Mouse (Mus musculus) intestine, embryonic 15.5 days (tissue): Measurements from ENCODE around the gene Slc24a2. TPM values are rescaled to one million over a fixed set of nuclear protein-coding genes. Genes with fewer than 3 reads are reported as not detected.

Source experiments
- ATAC-seq: fragments of 200-750 bp; cut with Nextera tagmentation; 2 replicates; pipeline ENCODE4 v1.8.0; 2017; ENCODE audit warnings: moderate TSS enrichment, moderate library complexity
- H3K27ac ChIP-seq: fragments of 300-500 bp; sonication (generic); 2 replicates; pipeline ENCODE4 v1.5.1; 2015; ENCODE audit warnings: mild to moderate bottlenecking, inconsistent platforms
- H3K27me3 ChIP-seq: fragments of 300-500 bp; sonication (generic); replicated peaks from 2 replicates; pipeline ENCODE4 v1.6.1; 2015; ENCODE audit warnings: inconsistent platforms
- H3K36me3 ChIP-seq: fragments of 300-500 bp; sonication (generic); 2 replicates; pipeline ENCODE4 v1.6.1; 2015; ENCODE audit warnings: inconsistent platforms
- H3K4me1 ChIP-seq: fragments of 300-500 bp; sonication (generic); replicated peaks from 2 replicates; pipeline ENCODE4 v1.6.1; 2015; ENCODE audit warnings: inconsistent platforms
- H3K4me2 ChIP-seq: fragments of 300-500 bp; sonication (generic); replicated peaks from 2 replicates; pipeline ENCODE4 v1.6.1; 2015; ENCODE audit warnings: mild to moderate bottlenecking, inconsistent platforms
- H3K4me3 ChIP-seq: fragments of 300-500 bp; sonication (generic); replicated peaks from 2 replicates; pipeline ENCODE4 v1.5.1; 2015; ENCODE audit warnings: inconsistent platforms
- H3K9ac ChIP-seq: fragments of 300-500 bp; sonication (generic); 2 replicates; pipeline ENCODE4 v1.6.1; 2015; ENCODE audit warnings: inconsistent platforms
- H3K9me3 ChIP-seq: fragments of 300-500 bp; sonication (generic); 2 replicates; pipeline ENCODE4 v1.6.1; 2016; ENCODE audit warnings: inconsistent platforms
- WGBS: fragments of 180-500 bp; shearing (Covaris S2); methylation state at CpG from one replicate; pipeline ENCODE4 v1.1.7; 2015; 5-methylcytosine and 5-hydroxymethylcytosine counted together
- polyA plus RNA-seq: library from polyadenylated mRNA; unstranded; fragments of >200 nt; fragmentation: Nextera tagmentation; extraction: Ambion mirVana; gene quantifications from 2 replicates; pipeline ENCODE4 v1.2.1, GENCODE M21; 2015

Slc24a2 gene
- polyA plus RNA-seq, 1 experiment from 2014 or later: 0.23 TPM

DNA sequence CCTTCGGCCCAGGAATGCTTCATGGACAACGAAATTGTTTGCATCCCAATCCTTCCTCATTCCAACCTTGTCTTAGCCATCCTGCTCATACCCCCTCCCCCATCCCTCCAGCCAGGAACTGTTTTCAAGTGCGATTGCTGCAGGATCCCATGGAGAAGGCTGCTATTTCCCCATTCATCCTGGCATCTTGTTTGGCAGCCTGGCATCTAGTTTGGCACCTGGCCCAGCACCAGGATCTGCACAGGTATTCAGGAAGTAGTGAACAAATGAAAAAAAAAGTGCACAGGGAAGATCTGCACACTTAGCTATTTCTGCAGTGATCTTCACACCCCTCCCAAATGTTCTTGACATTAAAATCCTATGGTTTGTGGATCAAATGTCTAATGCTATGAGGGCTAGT lies 53.2 kb downstream of the Slc24a2 start:
- ATAC-seq: no peak
- no peaks in the 10 kb centered on the region for H3K36me3 ChIP-seq
- no peaks in the 10 kb centered on the region for H3K4me1 ChIP-seq
- no peak overlapping the region for H3K4me3 ChIP-seq
- no peaks in the 10 kb centered on the region for H3K9me3 ChIP-seq
- 65% methylated on average over 3 of the region's 3 CpGs for WGBS
- no peaks in the 10 kb centered on the region for H3K27me3 ChIP-seq
- no peak overlapping the region for H3K27ac ChIP-seq
- H3K9ac ChIP-seq: no peak overlapping the region
- H3K4me2 ChIP-seq: no peak overlapping the region

DNA sequence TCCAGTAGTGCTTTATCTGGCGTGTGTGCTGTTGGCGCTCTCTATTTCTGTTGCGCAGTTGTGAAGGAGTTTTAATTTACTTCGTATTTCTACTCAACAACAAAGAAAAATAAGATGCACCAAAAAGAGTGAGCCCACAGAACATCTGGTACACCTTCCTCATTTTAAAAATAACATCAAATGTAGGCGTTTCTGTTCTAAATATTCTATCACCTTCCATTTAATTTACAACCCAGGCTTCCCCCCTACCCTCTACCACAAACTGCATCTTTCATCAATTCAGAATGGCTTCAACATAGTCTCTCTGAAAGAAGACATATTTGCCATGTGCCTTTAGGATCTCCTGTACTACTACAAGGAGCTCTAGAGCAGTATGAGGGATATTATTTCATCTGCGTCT lies 66.3 kb downstream of the Slc24a2 start:
- H3K4me3 ChIP-seq: no peak overlapping the region
- no peak overlapping the region for H3K4me2 ChIP-seq
- no peaks in the 10 kb centered on the region for H3K36me3 ChIP-seq
- WGBS: 87% methylated on average over 6 of the region's 6 CpGs
- H3K27me3 ChIP-seq: no peaks in the 10 kb centered on the region
- H3K9ac ChIP-seq: no peak overlapping the region
- no peak for ATAC-seq
- no peak overlapping the region for H3K27ac ChIP-seq
- H3K4me1 ChIP-seq: no peaks in the 10 kb centered on the region
- no peaks in the 10 kb centered on the region for H3K9me3 ChIP-seq

DNA sequence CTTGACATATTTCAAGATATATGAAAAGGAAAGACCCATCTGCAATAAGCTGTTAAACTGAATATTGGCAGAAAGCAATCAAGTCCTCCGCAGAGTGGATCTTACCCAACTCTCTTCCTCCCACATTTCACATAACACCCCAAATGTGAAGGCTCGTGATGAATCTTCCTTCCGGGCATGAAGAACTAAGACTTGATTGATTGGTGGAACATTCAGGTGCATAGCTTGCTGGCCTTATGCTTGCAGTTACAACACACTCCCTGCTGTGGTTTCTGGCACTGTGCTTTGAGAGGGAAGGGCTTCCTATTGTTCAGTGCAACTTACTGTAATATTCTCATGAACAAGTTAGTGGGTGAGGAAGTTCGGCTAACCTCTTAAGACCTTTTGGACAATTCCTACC lies 72.2 kb downstream of the Slc24a2 start:
- Histone ChIP-seq H3K4me1 (no peaks in the 10 kb centered on the region), H3K4me3 (no peak overlapping the region), H3K4me2 (no peak overlapping the region), H3K9ac (no peak overlapping the region), H3K36me3 (no peaks in the 10 kb centered on the region), H3K9me3 (no peaks in the 10 kb centered on the region), H3K27me3 (no peaks in the 10 kb centered on the region), H3K27ac (no peak overlapping the region)
- no peak for ATAC-seq
- 83% methylated on average over 4 of the region's 4 CpGs for WGBS

DNA sequence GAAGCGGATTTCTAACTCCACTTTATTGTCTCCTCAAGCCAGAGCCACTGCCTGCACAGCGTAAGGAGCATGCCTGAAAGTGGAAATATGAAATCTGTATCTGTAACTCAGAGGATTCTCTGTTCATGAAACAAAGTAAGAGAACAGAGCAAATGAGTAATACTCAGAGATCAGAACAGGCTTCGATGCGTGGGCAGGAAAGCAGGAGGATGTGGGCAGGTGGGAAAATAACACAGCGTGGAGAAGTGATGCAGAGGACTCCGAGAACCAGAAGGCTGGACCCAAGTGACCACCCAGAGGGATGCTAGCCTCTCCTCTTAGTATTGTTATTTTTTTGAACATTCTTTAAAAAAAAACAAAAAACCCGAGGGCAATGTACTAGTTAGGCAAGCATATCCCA lies 78.3 kb downstream of the Slc24a2 start:
- Histone ChIP-seq H3K9ac (no peak overlapping the region), H3K4me3 (no peak overlapping the region), H3K36me3 (no peaks in the 10 kb centered on the region), H3K9me3 (no peaks in the 10 kb centered on the region), H3K27ac (no peak overlapping the region), H3K4me1 (no peaks in the 10 kb centered on the region), H3K27me3 (no peaks in the 10 kb centered on the region), H3K4me2 (no peak overlapping the region)
- no peak for ATAC-seq
- 79% methylated on average over 7 of the region's 7 CpGs for WGBS

DNA sequence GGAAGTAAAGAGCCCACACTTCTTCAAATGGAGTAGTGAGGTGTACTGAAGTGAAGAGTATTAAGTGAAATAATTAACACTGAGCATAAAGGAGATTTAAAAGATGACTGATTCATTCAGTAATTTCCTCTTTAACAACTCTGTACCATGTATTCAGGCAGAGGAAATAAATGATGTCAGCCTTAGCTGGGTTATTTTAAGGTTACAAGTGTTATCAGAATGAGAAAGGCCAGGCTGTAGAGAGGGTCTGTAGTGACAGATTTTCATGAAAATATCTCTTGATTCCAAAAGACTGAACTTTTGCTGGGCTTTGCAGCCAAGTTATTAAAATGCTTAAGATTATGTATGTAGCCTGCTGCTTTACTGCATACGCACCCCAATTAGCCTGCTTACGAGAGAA lies 80.7 kb downstream of the Slc24a2 start:
- Histone ChIP-seq H3K4me3 (no peak overlapping the region), H3K4me1 (no peaks in the 10 kb centered on the region), H3K9me3 (no peaks in the 10 kb centered on the region), H3K27me3 (no peaks in the 10 kb centered on the region), H3K4me2 (no peak overlapping the region), H3K9ac (no peak overlapping the region), H3K36me3 (no peaks in the 10 kb centered on the region), H3K27ac (no peak overlapping the region)
- no peak for ATAC-seq
- WGBS: 78% methylated on average over 2 of the region's 2 CpGs

DNA sequence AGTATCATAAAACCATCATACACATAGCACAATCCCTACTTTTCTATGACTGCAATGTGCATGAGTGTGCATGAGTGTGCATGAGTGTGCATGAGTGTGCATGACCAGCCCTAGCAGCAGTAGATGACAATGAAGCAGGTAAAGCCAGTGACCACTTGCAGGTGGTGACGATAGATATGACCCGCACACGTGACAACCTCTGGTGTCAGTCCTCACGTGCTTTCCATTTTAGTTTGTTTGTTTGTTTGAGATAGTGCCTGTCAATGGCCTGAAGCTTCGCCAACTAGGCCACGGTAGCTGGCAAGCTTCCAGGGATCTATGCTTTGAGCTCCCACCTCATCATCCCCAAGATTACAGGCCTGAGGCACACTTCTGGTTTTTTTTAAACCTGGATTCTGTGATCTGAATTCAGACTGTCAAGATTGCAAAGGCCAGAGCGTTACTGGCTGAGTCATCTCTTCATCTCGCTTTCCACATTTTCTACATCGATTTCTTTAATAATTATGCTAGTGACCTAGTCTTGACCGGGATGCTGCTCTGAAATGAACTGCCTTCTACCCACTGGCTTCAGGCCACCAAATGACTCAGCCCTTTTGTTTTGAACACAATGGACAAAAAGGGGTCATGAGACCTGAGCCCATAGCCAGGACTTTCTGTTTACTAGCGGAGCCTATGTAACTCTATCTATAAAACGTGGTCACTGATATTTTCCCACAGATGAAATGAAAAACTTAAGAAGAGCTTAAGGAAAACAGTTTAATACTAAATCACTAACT lies 88.5 kb downstream of the Slc24a2 start:
- no peaks in the 10 kb centered on the region for H3K27me3 ChIP-seq
- 75% methylated on average over 12 of the region's 12 CpGs for WGBS
- no peaks in the 10 kb centered on the region for H3K4me1 ChIP-seq
- no peak overlapping the region for H3K27ac ChIP-seq
- no peak for ATAC-seq
- no peaks in the 10 kb centered on the region for H3K36me3 ChIP-seq
- H3K9ac ChIP-seq: no peak overlapping the region
- H3K4me3 ChIP-seq: no peak overlapping the region
- H3K4me2 ChIP-seq: no peak overlapping the region
- H3K9me3 ChIP-seq: no peaks in the 10 kb centered on the region

DNA sequence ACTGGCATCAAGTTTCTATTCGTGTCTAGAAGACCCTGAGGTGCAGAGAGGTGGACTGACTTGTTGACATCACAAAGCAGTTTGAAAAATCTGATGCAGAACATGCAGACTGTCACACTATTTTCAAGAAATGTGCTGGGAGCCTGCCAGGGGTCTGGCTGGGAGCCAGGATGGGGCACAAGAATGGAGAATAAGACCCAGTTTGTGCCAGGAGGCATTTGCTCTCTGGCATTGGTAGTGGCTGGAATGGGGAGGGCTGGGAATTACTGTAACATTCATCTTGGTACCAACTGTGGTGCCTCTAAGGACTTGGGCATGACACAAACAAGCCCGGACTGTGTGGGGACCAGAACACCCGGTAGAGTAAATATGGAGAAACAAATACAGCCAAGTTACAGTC lies 89.4 kb downstream of the Slc24a2 start:
- 71% methylated on average over 3 of the region's 3 CpGs for WGBS
- no peak for ATAC-seq

DNA sequence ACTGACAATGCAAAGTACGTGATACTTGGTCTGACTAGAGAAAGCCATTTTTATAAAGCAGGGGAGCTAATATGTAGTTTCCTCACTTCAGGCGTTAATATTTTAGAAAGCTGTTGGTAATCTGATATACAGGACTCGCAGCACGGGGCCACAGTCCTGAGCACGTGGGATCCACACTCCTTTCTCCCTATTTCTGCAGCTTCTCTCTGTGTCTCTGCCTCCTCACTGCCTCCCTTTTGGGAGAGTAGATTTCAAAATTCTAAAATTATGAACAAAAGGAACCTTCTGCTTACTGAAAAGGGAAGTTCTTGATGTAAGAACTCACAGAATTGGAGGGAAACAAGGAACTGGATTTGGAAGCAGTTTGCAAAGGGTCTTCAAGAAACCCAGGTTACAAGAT lies 97.8 kb downstream of the Slc24a2 start:
- no peaks in the 10 kb centered on the region for H3K9me3 ChIP-seq
- no peaks in the 10 kb centered on the region for H3K4me1 ChIP-seq
- no peaks in the 10 kb centered on the region for H3K36me3 ChIP-seq
- H3K27ac ChIP-seq: no peak overlapping the region
- no peak overlapping the region for H3K9ac ChIP-seq
- ATAC-seq: no peak
- 82% methylated on average over 5 of the region's 5 CpGs for WGBS
- no peaks in the 10 kb centered on the region for H3K27me3 ChIP-seq
- no peak overlapping the region for H3K4me3 ChIP-seq
- H3K4me2 ChIP-seq: no peak overlapping the region

More for the DNA sequence above, 89.4 kb downstream of the Slc24a2 start:
- H3K4me3 ChIP-seq: no peak overlapping the region
- H3K27ac ChIP-seq: no peak overlapping the region
- H3K27me3 ChIP-seq: no peaks in the 10 kb centered on the region
- H3K36me3 ChIP-seq: no peaks in the 10 kb centered on the region
- H3K4me1 ChIP-seq: no peaks in the 10 kb centered on the region
- no peaks in the 10 kb centered on the region for H3K9me3 ChIP-seq
- H3K9ac ChIP-seq: no peak overlapping the region
- H3K4me2 ChIP-seq: no peak overlapping the region

DNA sequence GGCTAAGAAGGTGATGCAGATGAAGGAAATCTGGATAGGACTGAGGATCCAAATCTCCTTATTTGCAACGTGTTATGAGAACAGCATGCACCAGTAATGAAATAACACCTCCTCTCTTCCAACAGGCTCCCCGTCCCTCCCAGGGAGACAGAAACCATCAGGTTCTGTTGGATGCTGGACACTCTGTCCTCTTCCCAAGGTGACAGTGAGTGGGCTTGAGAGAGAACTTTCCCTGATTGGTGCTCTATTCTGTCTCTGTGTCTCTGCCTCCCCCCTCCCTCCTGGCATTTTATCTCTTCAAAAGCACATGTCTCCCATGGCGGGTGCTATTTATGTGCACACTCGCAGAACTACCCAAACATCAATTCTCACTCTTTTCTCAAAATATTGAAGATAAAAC lies 103.5 kb downstream of the Slc24a2 start:
- H3K4me1 ChIP-seq: no peaks in the 10 kb centered on the region
- ATAC-seq: no peak
- WGBS: 71% methylated on average over 4 of the region's 4 CpGs
- H3K36me3 ChIP-seq: no peaks in the 10 kb centered on the region
- no peak overlapping the region for H3K27ac ChIP-seq
- H3K4me2 ChIP-seq: no peak overlapping the region
- no peaks in the 10 kb centered on the region for H3K27me3 ChIP-seq
- no peak overlapping the region for H3K4me3 ChIP-seq
- no peaks in the 10 kb centered on the region for H3K9me3 ChIP-seq
- H3K9ac ChIP-seq: no peak overlapping the region

DNA sequence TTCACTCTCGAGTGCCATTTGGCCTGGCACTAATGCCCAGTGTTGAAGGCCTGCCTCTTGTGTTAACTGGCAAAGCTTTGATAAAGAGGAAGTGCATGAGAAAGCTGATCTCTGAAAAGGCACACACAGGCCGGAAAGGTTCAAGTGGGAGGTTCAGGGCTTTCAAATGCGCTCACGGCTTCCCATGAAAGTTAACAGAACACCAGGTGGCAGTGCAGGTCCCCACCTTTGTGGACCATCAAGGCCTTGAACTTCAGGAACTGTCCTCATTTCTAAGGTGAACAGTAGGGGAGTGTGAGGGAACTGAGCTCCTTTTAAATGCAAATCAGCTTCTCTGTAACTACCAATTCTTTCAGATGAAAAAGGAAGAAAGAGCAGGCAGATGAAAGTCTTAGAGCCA lies 110.5 kb downstream of the Slc24a2 start:
- no peak for ATAC-seq
- H3K9me3 ChIP-seq: no peaks in the 10 kb centered on the region
- no peaks in the 10 kb centered on the region for H3K27me3 ChIP-seq
- H3K4me3 ChIP-seq: no peak overlapping the region
- H3K9ac ChIP-seq: no peak overlapping the region
- no peaks in the 10 kb centered on the region for H3K4me1 ChIP-seq
- H3K4me2 ChIP-seq: no peak overlapping the region
- H3K36me3 ChIP-seq: no peaks in the 10 kb centered on the region
- no peak overlapping the region for H3K27ac ChIP-seq
- 39% methylated on average over 4 of the region's 4 CpGs for WGBS

DNA sequence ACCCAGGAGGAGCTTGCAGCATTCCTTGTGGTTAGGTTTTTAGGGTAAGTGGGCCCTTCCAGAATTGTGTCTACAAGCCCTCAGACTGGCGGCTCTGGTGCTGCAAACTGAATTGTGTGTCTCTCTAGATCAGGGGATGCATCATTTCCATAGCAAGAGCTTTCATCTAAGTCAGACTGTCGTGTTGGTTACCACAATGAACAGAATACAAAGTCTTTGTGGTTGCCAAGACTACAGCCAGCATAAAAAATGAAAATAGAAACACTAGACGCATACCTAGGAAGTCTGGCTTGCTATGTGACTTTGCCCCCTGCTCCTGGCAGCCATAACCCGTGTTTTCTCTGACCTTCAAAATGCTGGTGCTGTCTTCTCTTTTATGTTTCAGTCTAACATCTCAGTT lies 114.6 kb downstream of the Slc24a2 start:
- no peak overlapping the region for H3K4me3 ChIP-seq
- no peaks in the 10 kb centered on the region for H3K27me3 ChIP-seq
- 67% methylated on average over 4 of the region's 4 CpGs for WGBS
- no peaks in the 10 kb centered on the region for H3K4me1 ChIP-seq
- H3K9ac ChIP-seq: no peak overlapping the region
- no peaks in the 10 kb centered on the region for H3K36me3 ChIP-seq
- H3K27ac ChIP-seq: no peak overlapping the region
- H3K4me2 ChIP-seq: no peak overlapping the region
- no peaks in the 10 kb centered on the region for H3K9me3 ChIP-seq
- no peak for ATAC-seq

DNA sequence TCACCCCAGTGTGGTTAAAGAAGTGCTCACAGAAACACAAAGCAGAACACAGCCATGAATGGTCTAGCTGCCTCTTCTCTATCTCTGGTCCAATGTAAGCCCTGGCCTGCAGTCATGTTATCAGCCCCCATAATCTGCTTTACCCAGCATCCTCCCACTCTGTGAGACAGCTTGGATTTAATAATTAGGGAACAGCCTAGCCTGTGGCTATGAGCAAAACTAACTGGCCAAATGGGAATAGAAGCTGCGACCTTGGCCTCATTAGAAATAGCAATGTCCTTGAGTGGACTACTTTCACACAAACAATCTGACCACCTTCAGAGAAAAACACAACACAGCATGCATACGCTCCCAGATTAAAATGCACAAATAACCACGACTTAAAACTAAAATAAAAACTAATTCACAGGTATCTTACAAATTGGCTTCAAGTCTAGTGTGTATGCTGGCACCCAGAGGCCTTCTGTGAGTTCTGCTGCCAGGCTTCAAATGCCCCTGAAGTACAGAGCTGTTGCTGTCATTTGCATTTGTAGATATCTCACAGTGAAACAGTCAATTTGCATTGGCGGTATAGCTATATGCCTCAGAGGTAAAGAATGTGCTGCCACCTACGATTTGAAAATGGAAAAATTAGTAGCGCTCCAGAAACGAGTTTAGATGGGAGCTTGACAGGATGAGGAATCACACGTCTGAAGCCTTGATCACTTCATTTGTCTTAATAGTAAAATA lies 120.8 kb downstream of the Slc24a2 start:
- Histone ChIP-seq H3K9me3 (no peaks in the 10 kb centered on the region), H3K36me3 (no peaks in the 10 kb centered on the region), H3K4me2 (no peak overlapping the region), H3K27ac (no peak overlapping the region), H3K4me3 (no peak overlapping the region), H3K4me1 (no peaks in the 10 kb centered on the region), H3K27me3 (no peaks in the 10 kb centered on the region), H3K9ac (no peak overlapping the region)
- WGBS: 88% methylated on average over 8 of the region's 8 CpGs
- ATAC-seq: no peak

DNA sequence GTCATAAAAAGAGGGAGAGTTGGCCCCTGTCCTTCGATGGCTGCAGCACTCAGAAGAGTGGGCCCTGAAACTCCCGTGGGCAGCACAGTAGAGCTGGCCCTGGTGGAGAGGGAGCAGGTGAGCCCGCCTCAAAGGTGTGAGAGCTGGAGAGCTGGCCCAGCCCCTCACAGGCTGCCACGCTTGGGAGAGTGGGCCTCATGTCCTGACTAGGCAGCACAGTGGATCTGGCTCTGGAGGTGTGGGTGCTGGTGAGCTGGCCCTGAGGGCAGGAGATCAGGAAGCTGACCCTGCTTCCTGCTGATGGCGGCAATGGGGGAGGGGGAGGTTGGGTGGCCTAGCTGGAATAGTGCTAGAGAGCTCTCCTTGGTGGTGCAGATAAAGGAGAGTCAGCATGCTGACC lies 129.3 kb downstream of the Slc24a2 start:
- H3K27me3 ChIP-seq: no peaks in the 10 kb centered on the region
- H3K36me3 ChIP-seq: no peaks in the 10 kb centered on the region
- H3K4me1 ChIP-seq: no peaks in the 10 kb centered on the region
- no peak overlapping the region for H3K27ac ChIP-seq
- H3K9ac ChIP-seq: no peak overlapping the region
- no peaks in the 10 kb centered on the region for H3K9me3 ChIP-seq
- H3K4me3 ChIP-seq: no peak overlapping the region
- no peak for ATAC-seq
- WGBS: 70% methylated on average over 5 of the region's 5 CpGs
- no peak overlapping the region for H3K4me2 ChIP-seq
